Mouse (Mus musculus): ENCODE data around the gene Tuba1a. TPM values are rescaled to one million over a fixed set of nuclear protein-coding genes. Genes with fewer than 3 reads are reported as not detected.
"Not testable (repeated sequence)": the region's sequence is repeated elsewhere in the genome, so short reads cannot be mapped to it uniquely, and the experiment has no call there.

Tuba1a gene
- total RNA-seq, 2 experiments from 2014 or later = 73.0 to 74.5 TPM

GRCm38 (mm10) chr15:98930017-98930734 is 23.3 kb downstream of the Tuba1a start:
- intact Hi-C loops (cut with DNase I) = no loop called here
- no peak for DNase-seq

- peak; percentile 72 for DNase-seq
- intact Hi-C loops (cut with DNase I) = loop anchor here (1.0 kb wide), 2 partner anchors 36 to 51 kb away; no protein-coding TSS in a partner anchor
These were observed 24.8 kb downstream of the Tuba1a start for GRCm38 (mm10) chr15:98928598-98929240.

GRCm38 (mm10) chr15:98927566-98927965 is 25.9 kb downstream of the Tuba1a start:
- no peak for DNase-seq
- intact Hi-C loops (cut with DNase I) = no loop called here

GRCm38 (mm10) chr15:98924682-98925081 is 28.8 kb downstream of the Tuba1a start:
- no peak for DNase-seq
- intact Hi-C loops (cut with DNase I) = no loop called here

- DNase-seq = no peak
- intact Hi-C loops (cut with DNase I) = no loop called here
These were observed 30.4 kb downstream of the Tuba1a start for GRCm38 (mm10) chr15:98923031-98923537.

GRCm38 (mm10) chr15:98922581-98922980 is 30.9 kb downstream of the Tuba1a start:
- intact Hi-C loops (cut with DNase I) = no loop called here
- no peak for DNase-seq

- no peak for DNase-seq
- intact Hi-C loops (cut with DNase I) = no loop called here
These were observed 32.0 kb downstream of the Tuba1a start for GRCm38 (mm10) chr15:98921510-98921909.

GRCm38 (mm10) chr15:98918499-98918895 is 35.0 kb downstream of the Tuba1a start:
- intact Hi-C loops (cut with DNase I); DNase-seq: not testable (repeated sequence)

GRCm38 (mm10) chr15:98917538-98918498 is 35.7 kb downstream of the Tuba1a start, which contains the start of gene Lmbr1l:
Gene Lmbr1l (minus strand): TSS chr15:98918231.
- intact Hi-C loops (cut with DNase I) = loop anchor here (2.0 kb wide), 1 partner anchor 17 kb away; the partner anchor contains the start of gene Tuba1b
- peak; percentile 99 for DNase-seq

GRCm38 (mm10) chr15:98917091-98917490 is 36.4 kb downstream of the Tuba1a start:
- no peak for DNase-seq
- intact Hi-C loops (cut with DNase I) = loop anchor here (2.0 kb wide), 1 partner anchor 18 kb away; the partner anchor contains the start of gene Tuba1b

GRCm38 (mm10) chr15:98916016-98916415 is 37.5 kb downstream of the Tuba1a start:
- intact Hi-C loops (cut with DNase I) = loop anchor here (2.0 kb wide), 1 partner anchor 19 kb away; the partner anchor contains the start of gene Tuba1b
- no peak for DNase-seq

- intact Hi-C loops (cut with DNase I) = no loop called here
- DNase-seq = no peak
These were observed 38.6 kb downstream of the Tuba1a start for GRCm38 (mm10) chr15:98914903-98915302.

GRCm38 (mm10) chr15:98904692-98905091 is 48.8 kb downstream of the Tuba1a start:
- peak in 1 of 2 experiments; percentile 37 for DNase-seq

GRCm38 (mm10) chr15:98902600-98902999 is 50.9 kb downstream of the Tuba1a start:
- intact Hi-C loops (cut with DNase I) = no loop called here
- DNase-seq = no peak

More at GRCm38 (mm10) chr15:98904692-98905091, 48.8 kb downstream of the Tuba1a start:
- intact Hi-C loops (cut with DNase I) = no loop called here

GRCm38 (mm10) chr15:98901530-98901929 is 52.0 kb downstream of the Tuba1a start:
- intact Hi-C loops (cut with DNase I) = no loop called here
- no peak for DNase-seq

Other genes with a start within 250 kb of the Tuba1a start
- under 1 TPM; 0.33 to 0.42 TPM for gene Ccdc65, start 245.5 kb downstream of the Tuba1a start, total RNA-seq (2021)
- gene Fkbp11, start 225.5 kb downstream of the Tuba1a start, total RNA-seq (2021) = 1 to 10 TPM; 6.2 to 6.7 TPM
- gene Arf3, start 190.5 kb downstream of the Tuba1a start, total RNA-seq (2021) = 10 to 100 TPM; 20.8 to 20.9 TPM
- under 1 TPM; 0.27 to 0.33 TPM for gene Wnt10b, start 175.6 kb downstream of the Tuba1a start, total RNA-seq (2021)
- gene Wnt1, start 163.8 kb downstream of the Tuba1a start, total RNA-seq (2021) = not detected
- under 1 TPM; 0.22 to 0.35 TPM for gene Ddn, start 144.2 kb downstream of the Tuba1a start, total RNA-seq (2021)
- gene Prkag1, start 122.2 kb downstream of the Tuba1a start, total RNA-seq (2021) = 100 to 1,000 TPM in 1 of 2 experiments, 10 to 100 TPM in 1; 99.8 to 112 TPM
- 10 to 100 TPM; 56.9 to 60.3 TPM for gene Kmt2d, start 82.5 kb downstream of the Tuba1a start, total RNA-seq (2021)
- 1 to 10 TPM; 3.0 to 4.3 TPM for gene Rhebl1, start 59.2 kb downstream of the Tuba1a start, total RNA-seq (2021)
- 1 to 10 TPM; 1.7 to 1.9 TPM for gene Dhh, start 55.2 kb downstream of the Tuba1a start, total RNA-seq (2021)
- gene Lmbr1l, start 35.5 kb downstream of the Tuba1a start, total RNA-seq (2021) = 10 to 100 TPM; 15.0 TPM
- 100 to 1,000 TPM; 130 to 145 TPM for gene Tuba1b, start 19.1 kb downstream of the Tuba1a start, total RNA-seq (2021)
- not detected for gene Gm49450, start 152 bp downstream of the Tuba1a start, total RNA-seq (2021)
- gene Tuba1c, start 76.2 kb upstream of the Tuba1a start, total RNA-seq (2021) = 10 to 100 TPM; 29.7 to 33.9 TPM
- under 1 TPM; 0.14 to 0.94 TPM for gene Prph, start 101.5 kb upstream of the Tuba1a start, total RNA-seq (2021)
- under 1 TPM; 0.33 to 0.49 TPM for gene Troap, start 120.9 kb upstream of the Tuba1a start, total RNA-seq (2021)
- not detected for gene C1ql4, start 134.1 kb upstream of the Tuba1a start, total RNA-seq (2021)
- gene Dnajc22, start 139.5 kb upstream of the Tuba1a start, total RNA-seq (2021) = under 1 TPM; 0.22 to 0.36 TPM
- gene Spats2, start 172.2 kb upstream of the Tuba1a start, total RNA-seq (2021) = 1 to 10 TPM; 6.6 to 7.9 TPM